Comparison of ENCODE assay signal across 8 mouse cellular contexts in the genomic region with DNA sequence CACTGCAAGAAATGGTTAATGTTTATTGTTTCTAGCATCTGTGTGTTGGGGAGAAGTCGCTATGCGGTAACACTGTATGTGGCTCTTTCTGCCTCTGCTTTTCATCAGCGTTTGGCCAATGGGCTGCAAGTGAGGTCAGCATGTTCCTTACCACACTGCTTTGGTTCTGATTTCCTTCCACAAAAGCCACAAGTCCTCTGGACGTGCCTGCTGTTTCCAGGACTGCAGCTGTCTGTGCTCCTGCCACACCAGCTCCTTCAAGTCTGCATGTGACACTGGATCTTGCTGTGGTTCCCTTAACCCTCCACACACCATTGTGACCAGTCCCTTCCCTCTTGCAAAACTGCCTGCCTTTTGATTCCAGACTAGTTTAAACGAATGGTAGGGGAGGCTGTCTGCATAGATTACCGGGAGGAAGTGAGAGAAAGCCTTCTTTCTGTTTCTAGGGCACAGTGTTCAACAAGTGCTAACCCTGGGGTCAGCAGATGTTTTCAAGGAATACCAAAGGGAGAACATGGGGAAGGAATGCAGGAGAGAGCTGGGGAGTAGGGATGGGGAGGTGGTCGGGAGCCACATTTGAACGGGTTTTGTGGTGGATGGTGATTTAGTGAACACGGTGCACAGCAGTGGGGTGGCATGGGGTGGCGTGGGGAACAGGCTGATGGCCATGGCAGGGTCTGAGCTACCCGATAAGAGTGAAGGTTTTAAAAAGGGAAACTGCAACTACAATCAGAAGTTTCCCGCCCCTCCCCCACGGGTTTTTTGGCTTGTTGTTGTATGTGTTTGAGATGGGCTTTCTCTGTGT. TPM values are rescaled to one million over a fixed set of nuclear protein-coding genes. Genes with fewer than 3 reads are reported as not detected.
DNase-seq lines count a peak whose midpoint lies in the region; ATAC-seq and TF ChIP-seq lines count a peak whose summit lies in the region.

No protein-coding gene starts in this region.

- 0 out of 2 replicates have a peak overlapping the region, but pooled peaks have one; percentile 44 for H3K9ac ChIP-seq in embryonic facial prominence, embryonic 13.5 days

- H3K4me1 ChIP-seq in E14TG2a.4 (replicated peaks; ENCODE audit: low read depth, low read length) = peaks cover 68% of the 10 kb centered on the region
- H3K4me1 ChIP-seq in embryonic facial prominence, embryonic 13.5 days = peaks cover 40% of the 10 kb centered on the region

- DNase-seq in 416B (ENCODE audit: low read depth) = peak; percentile 96
- peak; percentile 45 to 50 for DNase-seq in heart, postnatal 14 days
- peak; percentile 23 to 25 for DNase-seq in left cerebral cortex, postnatal 36 days (ENCODE audit: low spot score in 2 of 2)
- peak; percentile 52 to 79 for DNase-seq in spleen, postnatal 4 days (ENCODE audit: low spot score in 2 of 2)
- no peak for DNase-seq in urinary bladder, adult 18-20 months (ENCODE audit: low spot score in 2 of 2)

- H3K9me3 ChIP-seq in E14TG2a.4 (ENCODE audit: low read length) = no peaks in the 10 kb centered on the region
- H3K9me3 ChIP-seq in embryonic facial prominence, embryonic 13.5 days = no peaks in the 10 kb centered on the region

- 6% methylated on average over 13 of the region's 13 CpGs for WGBS in embryonic facial prominence, embryonic 13.5 days

- intact Hi-C loops in heart, postnatal 14 days (cut with DNase I) = no loop called here
- intact Hi-C loops in left cerebral cortex, postnatal 36 days (cut with DNase I) = no loop called here

- no peaks in the 10 kb centered on the region for H3K36me3 ChIP-seq in E14TG2a.4 (ENCODE audit: insufficient read depth, low read length)
- H3K36me3 ChIP-seq in embryonic facial prominence, embryonic 13.5 days = no peaks in the 10 kb centered on the region

- H3K4me2 ChIP-seq in embryonic facial prominence, embryonic 13.5 days = peak overlapping the region; percentile 57

- H3K27ac ChIP-seq in embryonic facial prominence, embryonic 13.5 days = peak overlapping the region; percentile 93

- peak overlapping the region; percentile 68 for H3K4me3 ChIP-seq in E14TG2a.4 (replicated peaks; ENCODE audit: low read length)
- H3K4me3 ChIP-seq in embryonic facial prominence, embryonic 13.5 days = no peak overlapping the region

- no peaks in the 10 kb centered on the region for H3K27me3 ChIP-seq in E14TG2a.4 (ENCODE audit: insufficient read depth, low read length)
- no peaks in the 10 kb centered on the region for H3K27me3 ChIP-seq in embryonic facial prominence, embryonic 13.5 days

- peak; percentile 79 for ATAC-seq in embryonic facial prominence, embryonic 13.5 days (ENCODE audit: insufficient number of reproducible peaks, insufficient read depth, low FRiP score, low TSS enrichment, low read depth)
- ATAC-seq in megakaryocyte progenitor cell, adult 5-6 weeks (replicated peaks; ENCODE audit: poor library complexity) = peak; percentile 89

- no peak for TF ChIP-seq CTCF in E14TG2a.4 (conservative IDR thresholded peaks at IDR 0.05; ENCODE audit: low read length)

RNA-seq across cellular contexts. Expression of a gene that starts 7.9 kb away (rescaled TPM):
- polyA plus RNA-seq in embryonic facial prominence, embryonic 13.5 days (2015; fragmentation: Nextera tagmentation; extraction: Ambion mirVana) = 63.0 and 71.4 TPM in 2 replicates
- 10 to 100 TPM; 13.9 to 21.2 TPM for total RNA-seq in heart, postnatal 14 days (2021)
- 100 to 1,000 TPM; 210 to 214 TPM for total RNA-seq in left cerebral cortex, postnatal 36 days (2021)
- total RNA-seq in megakaryocyte progenitor cell, adult 5-6 weeks (2015) = 47.7 and 53.6 TPM in 2 replicates
- total RNA-seq in megakaryocyte progenitor cell, adult 5-6 weeks (2017) = 32.1 and 67.0 TPM in 2 replicates

Comparison
In these comparisons a context has a peak if more than half of its experiments do, and no peak if none do; other contexts are left out.
1. DNase-seq: peak in 416B (single experiment), heart, postnatal 14 days (2 of 2), left cerebral cortex, postnatal 36 days (2 of 2) and spleen, postnatal 4 days (2 of 2); none in urinary bladder, adult 18-20 months (0 of 2).